ENCODE assay signal across 8 mouse cellular contexts in genomic region chr9:107289211-107290076, GRCm38 (mm10). TPM values are rescaled to one million over a fixed set of nuclear protein-coding genes. Genes with fewer than 3 reads are reported as not detected.
DNase-seq lines count a peak whose midpoint lies in the region; ATAC-seq and TF ChIP-seq lines count a peak whose summit lies in the region.

Mapkapk3 (minus strand) TSS chr9:107289877.

- ATAC-seq in Patski: peak; percentile 89

- POLR2A ChIA-PET in Patski (lab: Charles Lee): interaction anchor here (1.2 kb wide), 1 partner anchor 41 kb away, joined by 4 read pairs; no protein-coding TSS in a partner anchor

- CTCF ChIA-PET in Patski (lab: Charles Lee): interaction anchor here (0.9 to 11.5 kb wide), 12 partner anchors 11 to 402 kb away, joined by 3 to 99 read pairs (median 4); partner anchors contain the start of gene Rbm15b

- H3K9me3 ChIP-seq in hindbrain, embryonic 10.5 days: no peaks in the 10 kb centered on the region

- 2% methylated on average over 49 of the region's 49 CpGs for WGBS in hindbrain, embryonic 10.5 days
- WGBS in macrophage (ENCODE audit: missing documents): under 1% methylated on average over 49 of the region's 49 CpGs

- peaks cover 47% of the 10 kb centered on the region for H3K79me2 ChIP-seq in macrophage (ENCODE audit: inconsistent target)

- no peaks in the 10 kb centered on the region for H3K36me3 ChIP-seq in hindbrain, embryonic 10.5 days
- no peaks in the 10 kb centered on the region for H3K36me3 ChIP-seq in macrophage (ENCODE audit: inconsistent target)

- H3K4me1 ChIP-seq in hindbrain, embryonic 10.5 days (replicated peaks): peaks cover 42% of the 10 kb centered on the region

- no peak for TF ChIP-seq CTCF in Patski (IDR thresholded peaks at IDR 0.05)

- H3K4me3 ChIP-seq in hindbrain, embryonic 10.5 days: peak within 1 kb of the TSS; percentile 61
- peak within 1 kb of the TSS; percentile 94 for H3K4me3 ChIP-seq in macrophage (ENCODE audit: inconsistent target)

- DNase-seq in Patski (ENCODE audit: low read depth, low spot score): no peak
- DNase-seq in cerebellum, adult 8-10 months: peak; percentile 48
- peak; percentile 56 for DNase-seq in forelimb bud, embryonic 11.5 days (ENCODE audit: low read depth, low spot score)
- DNase-seq in hindbrain, embryonic 10.5 days (ENCODE audit: low spot score): peak; percentile 86
- peak; percentile 33 to 40 for DNase-seq in layer of hippocampus, postnatal 36 days
- peak; percentile 69 to 76 for DNase-seq in right cerebral cortex, postnatal 10 days (ENCODE audit: low spot score in 2 of 2)
- peak; percentile 82 for DNase-seq in urinary bladder, postnatal 25 days (ENCODE audit: low spot score)

- in situ Hi-C loops in Patski (cut with MboI; ENCODE audit: low pct_unique_long_range_greater_than_20kb): loop anchor here (5.0 to 10.0 kb wide), 5 partner anchors 42 to 605 kb away; partner anchors contain the start of gene Tex264

- no peaks in the 10 kb centered on the region for H3K27me3 ChIP-seq in Patski
- peaks cover 37% of the 10 kb centered on the region for H3K27me3 ChIP-seq in hindbrain, embryonic 10.5 days (ENCODE audit: insufficient read depth, poor library complexity, severe bottlenecking)

- H3K27ac ChIP-seq in hindbrain, embryonic 10.5 days: peak within 1 kb of the TSS; percentile 75
- H3K27ac ChIP-seq in macrophage: peak within 1 kb of the TSS; percentile 88

RNA-seq across cellular contexts. Expression of gene Mapkapk3, which starts in this region (rescaled TPM):
- 14.5 TPM for polyA plus RNA-seq in Patski (2021)
- 4.9 and 5.1 TPM in 2 replicates for polyA plus RNA-seq in hindbrain, embryonic 10.5 days (2016; fragmentation: Nextera tagmentation; extraction: Ambion mirVana)
- 1 to 10 TPM; 1.6 to 2.9 TPM for total RNA-seq in layer of hippocampus, postnatal 36 days (2021)
- 100 to 1,000 TPM in 25 of 26 experiments, 10 to 100 TPM in 1; 97.6 to 393 (median 163) TPM for total RNA-seq in macrophage (2018; cell fraction: chromatin; rRNA removed)
- 10 to 100 TPM; 38.9 to 83.3 (median 53.5) TPM for total RNA-seq in macrophage (2018; cell fraction: cytosol; rRNA removed)
- total RNA-seq in macrophage (2018; cell fraction: nucleus; rRNA removed): 100 to 1,000 TPM in 14 of 26 experiments, 10 to 100 TPM in 12; 53.9 to 268 (median 112) TPM
- polyA plus RNA-seq in macrophage (2018): 25.7 to 58.4 TPM (median 48.9 TPM) in 3 replicates
